Mouse (Mus musculus) megakaryocyte, adult 5-6 weeks (primary cell): ENCODE measurements at regions not wholly inside any gene's neighbourhood (a gene's known extent, or its start where the extent isn't known, plus 50 kb on each side); places are given as distances from the start of the nearest gene placed in this dataset.
"Not testable (repeated sequence)": the region's sequence is repeated elsewhere in the genome, so short reads cannot be mapped to it uniquely, and the experiment has no call there.

Source experiments
- ATAC-seq: 2 replicates; pipeline ENCODE4 v1.8.0; 2016; ENCODE audit warnings: mild to moderate bottlenecking, inconsistent platforms; ENCODE audit not compliant: poor library complexity, severe bottlenecking

DNA sequence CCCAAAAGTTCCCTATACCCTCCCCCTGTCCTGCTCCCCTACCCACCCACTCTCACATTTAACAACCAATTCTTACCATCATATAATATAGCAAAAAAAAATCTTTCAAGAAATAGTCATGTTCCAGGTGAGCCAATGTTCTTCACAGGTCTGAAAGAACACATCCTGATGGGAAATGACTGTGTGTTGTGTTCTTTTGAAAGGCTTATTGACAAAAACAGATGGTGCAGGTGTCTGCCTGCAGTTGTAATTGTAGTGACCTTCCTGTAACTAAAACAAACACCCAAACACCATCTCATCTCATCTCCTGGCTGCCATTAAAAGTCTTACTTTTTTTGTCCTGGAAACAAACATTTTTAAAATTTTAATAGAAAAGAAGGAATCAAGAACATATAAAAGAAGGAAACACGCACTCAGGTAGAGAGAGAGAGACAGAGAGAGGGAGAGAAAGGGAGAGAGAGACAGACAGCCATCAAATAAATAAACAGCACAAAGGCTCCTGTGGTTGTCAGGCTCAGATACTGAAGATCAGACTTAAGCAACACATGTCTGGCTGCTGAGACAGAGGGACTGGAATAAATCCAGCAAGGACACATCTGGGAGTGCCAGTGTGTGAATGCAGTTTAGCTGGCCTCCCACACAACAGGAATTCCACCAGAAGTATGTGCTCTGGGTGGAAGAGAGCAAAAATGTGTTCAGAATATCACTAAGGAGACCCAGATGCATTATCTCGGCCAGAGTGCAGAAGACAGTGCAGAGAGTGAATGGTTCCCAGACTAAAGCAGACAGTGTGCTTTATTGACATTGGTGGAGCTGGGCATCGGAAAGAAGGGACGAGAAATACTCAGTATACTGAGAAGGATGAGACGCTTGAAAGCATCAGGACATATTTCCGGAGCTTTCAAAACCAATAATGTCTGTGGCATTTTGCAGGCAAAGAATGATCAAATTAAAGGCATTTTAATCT is 513.5 kb upstream of the Klf6 start:
- no peak for ATAC-seq

GRCm38 (mm10) chr13:5367058-5367797 is 494.1 kb upstream of the Klf6 start:
- ATAC-seq: no peak

GRCm38 (mm10) chr13:5370007-5370406 is 491.3 kb upstream of the Klf6 start:
- ATAC-seq: no peak

DNA sequence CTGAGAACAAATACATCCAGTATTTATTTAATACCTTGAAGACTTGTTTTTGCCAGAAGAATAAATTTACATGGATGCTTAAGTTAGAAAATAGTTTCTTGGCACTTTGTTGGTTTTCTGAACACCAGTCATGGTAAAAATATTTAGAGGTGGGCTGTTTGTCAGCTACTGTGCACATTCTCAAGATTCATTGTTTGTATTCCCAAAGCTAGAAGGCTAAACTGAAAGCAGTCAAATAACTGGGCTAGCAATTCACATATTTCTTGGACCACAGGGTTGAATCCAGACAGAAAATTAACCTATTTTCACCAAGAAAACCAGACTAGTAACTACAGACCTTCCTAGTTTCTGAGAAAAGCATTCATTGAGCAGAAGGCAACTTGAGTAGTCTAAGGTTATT is 488.1 kb upstream of the Klf6 start:
- no peak for ATAC-seq

- ATAC-seq: peak; percentile 43; the same call in 1 of the 2 replicates
Observed at GRCm38 (mm10) chr13:5408226-5408804, 453.0 kb upstream of the Klf6 start.

DNA sequence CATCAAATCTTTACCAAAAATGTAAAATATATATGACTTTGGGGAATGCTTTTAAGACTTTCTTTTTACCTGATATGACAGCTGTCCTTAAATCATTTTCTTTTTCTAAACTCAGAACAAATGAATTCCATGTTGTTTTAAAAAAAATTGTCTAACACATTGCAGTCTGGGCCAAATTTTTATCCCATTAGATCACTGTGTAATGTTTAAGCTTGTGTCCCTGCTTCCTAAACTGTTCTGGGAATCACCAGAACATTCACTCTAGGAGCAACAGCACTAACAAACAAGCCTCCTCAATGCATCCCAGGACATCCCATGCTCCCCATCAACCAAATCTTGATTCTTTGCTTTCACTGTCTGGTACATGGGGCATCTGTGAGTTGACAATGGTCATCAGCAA is 449.2 kb upstream of the Klf6 start:
- no peak for ATAC-seq

DNA sequence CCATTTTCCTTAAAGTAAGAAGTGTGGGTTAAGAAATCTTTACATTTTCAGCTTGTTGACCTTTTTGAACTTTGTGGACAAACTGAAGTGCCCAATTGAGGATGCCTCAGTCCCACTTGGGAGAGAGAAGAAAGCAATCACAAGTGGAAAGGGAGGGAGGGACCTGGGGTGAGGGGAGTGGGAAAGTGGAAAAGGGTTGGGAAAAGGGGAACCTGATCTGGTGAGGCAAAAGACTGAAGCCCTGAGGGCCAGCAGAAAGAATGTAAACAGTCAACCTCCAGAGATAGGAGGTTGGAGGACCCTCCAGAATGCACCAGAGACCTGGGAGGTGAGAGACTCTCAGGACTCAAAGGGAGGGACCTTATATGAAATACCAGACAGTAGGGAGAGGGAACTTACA is 448.3 kb upstream of the Klf6 start:
- ATAC-seq: not testable (repeated sequence)

DNA sequence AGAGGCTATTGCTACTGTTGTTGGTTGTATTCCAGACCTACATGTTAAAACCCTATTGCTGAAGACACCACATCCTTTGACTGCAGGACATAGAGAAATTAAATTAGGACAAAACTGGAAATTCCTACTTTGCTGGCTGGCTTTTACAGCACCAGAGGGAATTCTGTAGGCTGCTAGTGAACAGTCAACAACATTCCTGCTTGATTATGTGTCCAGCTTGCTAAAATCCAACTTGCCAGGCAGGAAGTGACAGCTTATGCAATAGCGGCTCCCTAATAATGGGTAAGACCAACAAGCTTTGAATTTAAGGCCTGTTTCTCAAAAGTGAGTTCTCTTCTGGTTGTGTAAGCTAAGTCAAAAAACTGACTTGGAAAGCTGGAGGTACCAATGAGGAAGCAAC is 437.2 kb upstream of the Klf6 start:
- ATAC-seq: no peak

GRCm38 (mm10) chr13:5425491-5426232 is 435.6 kb upstream of the Klf6 start:
- no peak for ATAC-seq

DNA sequence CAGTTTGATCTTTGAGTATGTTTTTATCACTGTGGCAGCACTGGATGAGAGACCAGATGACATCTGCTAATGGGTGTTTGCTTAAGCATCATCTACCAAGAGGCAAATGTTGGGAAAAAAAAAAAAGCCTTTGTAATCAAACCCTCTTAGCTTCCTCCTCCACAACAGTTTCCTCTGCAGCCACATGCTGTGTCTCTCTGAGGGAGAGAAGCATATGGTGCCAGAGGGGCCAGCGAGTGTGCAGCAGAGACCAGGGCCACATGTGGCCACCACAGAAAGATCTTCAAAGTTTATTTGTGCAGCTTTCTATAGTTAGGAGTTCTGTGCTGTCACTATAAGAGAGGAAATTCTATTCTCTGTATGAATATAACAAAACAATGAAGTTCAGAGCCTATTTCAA is 427.6 kb upstream of the Klf6 start:
- ATAC-seq: no peak

DNA sequence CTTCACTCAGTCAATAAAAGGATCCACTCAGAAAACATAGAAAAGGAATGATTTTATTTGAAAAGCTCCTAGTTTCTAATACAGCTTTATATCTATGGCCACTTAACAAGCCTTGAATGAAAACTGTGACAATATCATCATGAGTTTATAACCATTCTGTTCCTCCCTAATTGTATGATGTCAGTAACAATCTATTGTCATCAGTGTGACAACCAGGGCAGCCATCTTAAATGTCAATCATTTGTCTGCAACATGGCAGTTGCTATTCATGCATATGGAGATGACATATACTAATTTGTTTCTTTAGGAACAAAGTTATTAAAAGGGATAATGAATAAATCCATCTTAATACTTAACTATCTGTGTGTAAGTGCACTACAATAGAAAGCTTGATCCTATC is 426.2 kb upstream of the Klf6 start:
- ATAC-seq: no peak

- no peak for ATAC-seq
Observed at GRCm38 (mm10) chr13:5436191-5436590, 425.1 kb upstream of the Klf6 start.

DNA sequence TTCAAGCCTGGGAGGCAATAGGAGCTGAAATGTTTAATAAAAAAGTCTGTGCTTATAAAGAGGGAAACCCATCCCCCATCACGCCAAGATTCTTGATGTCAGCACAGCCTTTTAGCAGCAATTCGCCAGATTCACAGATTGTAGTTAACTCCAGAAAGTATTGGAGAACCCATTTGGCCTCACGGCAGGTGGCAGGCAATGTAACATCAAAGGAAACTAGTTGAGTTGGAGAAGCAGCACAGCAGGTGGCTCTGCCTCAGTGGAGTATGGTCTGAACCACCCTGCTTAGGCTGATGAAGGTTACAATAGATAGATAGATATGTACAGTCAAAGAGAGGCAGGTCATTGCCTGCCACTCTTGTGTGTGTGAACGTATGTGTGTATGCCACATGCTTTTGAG is 420.8 kb upstream of the Klf6 start:
- ATAC-seq: no peak

DNA sequence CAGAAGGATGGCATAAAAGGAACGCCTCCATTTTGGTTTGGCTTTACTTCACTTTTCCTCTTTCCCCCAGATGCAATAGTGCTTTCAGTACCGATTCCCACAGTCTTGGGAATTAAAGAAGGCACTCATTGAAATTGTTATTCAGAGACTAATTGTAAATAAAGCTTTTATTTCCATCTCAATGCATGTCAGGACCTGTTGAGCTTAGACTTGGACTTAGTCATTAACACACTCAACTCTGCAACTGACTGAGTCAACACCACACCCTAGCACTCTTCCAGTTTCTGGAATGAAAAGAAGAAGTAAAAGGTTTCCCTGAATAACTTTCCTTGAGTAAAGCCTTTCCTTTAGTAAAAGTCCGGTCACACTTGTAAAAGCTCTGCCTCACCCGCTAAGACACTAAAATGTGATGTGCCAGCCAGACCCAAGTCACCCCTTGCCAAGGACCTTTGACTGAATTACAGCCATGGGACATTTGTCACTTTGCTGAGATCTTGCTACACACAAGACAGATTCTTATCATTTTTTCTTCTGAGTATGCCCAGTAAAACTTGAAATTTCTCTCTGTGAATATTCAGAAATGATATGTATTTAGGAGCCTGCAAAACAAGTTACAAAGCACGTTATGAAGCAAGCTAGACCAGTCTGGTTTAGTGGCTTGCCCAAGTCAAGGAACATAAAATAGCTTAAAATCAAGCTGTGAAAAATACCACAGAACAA is 416.4 kb upstream of the Klf6 start:
- ATAC-seq: peak; percentile 80

- no peak for ATAC-seq
Observed at GRCm38 (mm10) chr13:5448601-5449000, 412.7 kb upstream of the Klf6 start.

DNA sequence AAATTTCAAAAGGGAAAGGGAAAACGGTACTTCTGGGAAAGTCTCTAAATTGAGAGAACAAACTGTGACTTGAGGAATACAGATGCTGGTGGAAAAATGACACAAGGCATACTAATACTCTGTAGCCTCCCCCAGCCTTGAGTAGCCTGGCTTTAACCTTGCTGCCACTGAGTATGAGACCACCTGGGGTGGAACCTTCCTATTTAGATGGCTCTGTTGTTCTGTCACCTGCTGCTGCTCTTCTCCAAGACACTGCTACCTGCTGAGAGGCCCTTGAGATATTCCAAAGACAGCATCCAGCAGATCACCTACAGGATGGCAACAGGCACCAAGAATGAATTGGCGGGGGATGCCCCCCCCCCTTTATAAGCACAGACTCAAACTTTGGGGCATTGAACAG is 380.5 kb upstream of the Klf6 start:
- no peak for ATAC-seq

- no peak for ATAC-seq
Observed at GRCm38 (mm10) chr13:5492266-5492665, 369.0 kb upstream of the Klf6 start.

DNA sequence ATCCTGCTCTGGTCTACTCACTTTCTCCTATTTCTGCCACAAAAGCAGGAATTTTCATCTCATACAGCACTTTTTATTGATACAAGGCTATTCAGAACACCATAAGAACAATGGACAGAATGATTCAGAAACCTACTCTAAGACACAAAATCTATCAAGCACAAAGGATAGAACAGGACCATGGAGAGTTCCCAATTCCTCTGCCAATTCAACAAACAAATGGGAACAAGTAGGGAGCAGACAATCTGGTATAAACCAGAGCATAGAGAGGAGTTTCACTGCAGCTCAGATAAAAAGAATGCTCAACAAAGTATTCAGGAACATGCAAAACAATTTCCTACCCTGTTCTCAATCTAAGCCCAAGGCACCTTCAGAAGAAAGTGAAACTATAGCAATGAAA is 363.7 kb upstream of the Klf6 start:
- ATAC-seq: no peak

DNA sequence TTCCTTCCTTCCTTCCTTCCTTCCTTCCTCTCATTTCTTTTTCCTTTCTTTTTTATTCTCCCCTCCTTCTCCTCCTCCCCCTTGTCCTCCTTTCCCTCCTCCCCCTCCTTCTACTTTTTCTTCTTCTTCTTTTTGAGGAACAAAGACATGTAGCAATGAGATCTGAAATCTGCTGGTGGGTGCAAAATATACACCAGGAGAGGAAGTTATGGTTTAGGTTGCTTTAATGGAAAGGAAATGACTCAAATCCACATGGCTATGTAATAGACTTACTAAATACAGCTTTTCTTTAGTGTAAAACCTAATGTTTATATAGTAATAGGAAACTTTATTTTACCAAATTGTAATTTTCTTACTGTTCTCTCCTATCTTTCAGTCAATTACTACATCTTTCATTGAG is 349.5 kb upstream of the Klf6 start:
- ATAC-seq: peak; percentile 97

- no peak for ATAC-seq
Observed at GRCm38 (mm10) chr13:5515552-5515951, 345.7 kb upstream of the Klf6 start.
